Mouse (Mus musculus): Measurements from ENCODE around the gene Nup153. TPM values are rescaled to one million over a fixed set of nuclear protein-coding genes. Genes with fewer than 3 reads are reported as not detected.

Nup153 gene
- polyA plus RNA-seq, 1 experiment from 2014 or later: 8.0 TPM

DNA sequence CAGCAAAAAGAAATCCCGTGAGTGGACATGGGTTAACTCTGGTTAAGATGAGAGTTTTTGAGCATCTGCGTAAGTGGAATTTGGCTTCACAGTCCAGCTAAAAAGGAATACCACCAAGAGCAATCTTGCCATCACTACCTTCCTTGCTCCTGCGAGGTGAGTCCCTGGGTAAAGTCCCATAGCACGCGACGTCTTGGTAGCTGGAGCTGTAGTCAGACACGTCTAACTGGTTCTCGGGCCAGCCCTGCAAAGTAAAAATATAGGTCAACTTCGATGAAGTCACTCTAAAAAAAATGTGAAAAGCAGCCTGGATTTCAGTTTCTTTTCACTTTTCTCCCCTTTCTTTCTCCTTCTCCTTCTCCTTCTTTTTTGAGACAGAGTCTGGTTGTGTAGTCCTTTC is 35.5 kb upstream of the Nup153 start:
- DNase-seq (no peak), ATAC-seq (no peak)
- Histone ChIP-seq H3K36me3 (replicated peaks; ENCODE audit: insufficient read depth, low read length) (0 out of 2 replicates have a peak, but pooled peaks cover 11% of the 10 kb centered on the region), H3K4me1 (ENCODE audit: insufficient read depth) (no peaks in the 10 kb centered on the region), H3K9me3 (ENCODE audit: low read length) (no peaks in the 10 kb centered on the region), H3K27ac (ENCODE audit: low read depth) (no peak overlapping the region), H3K4me2 (ENCODE audit: low read depth, low read length) (no peak overlapping the region), H3K9ac (replicated peaks) (no peak overlapping the region), H3K27me3 (ENCODE audit: insufficient read depth, low read length) (no peaks in the 10 kb centered on the region), H3K4me3 (ENCODE audit: low read depth, low read length) (no peak overlapping the region)
- no peak for TF ChIP-seq EP300 (IDR thresholded peaks at IDR 0.05; ENCODE audit: low read depth)
- no peak for TF ChIP-seq CTCF (IDR thresholded peaks at IDR 0.05; ENCODE audit: low read depth)
- 88% methylated on average over 9 of the region's 9 CpGs for WGBS (ENCODE audit: insufficient replicate concordance)

GRCm38 (mm10) chr13:46760921-46761320 is 33.2 kb upstream of the Nup153 start:
- DNase-seq (no peak), ATAC-seq (no peak)
- 78% methylated on average over 6 of the region's 6 CpGs for WGBS (ENCODE audit: insufficient replicate concordance)
- Histone ChIP-seq H3K9ac (replicated peaks) (no peak overlapping the region), H3K27ac (ENCODE audit: low read depth) (no peak overlapping the region), H3K36me3 (replicated peaks; ENCODE audit: insufficient read depth, low read length) (0 out of 2 replicates have a peak, but pooled peaks cover 11% of the 10 kb centered on the region), H3K9me3 (ENCODE audit: low read length) (no peaks in the 10 kb centered on the region), H3K4me1 (ENCODE audit: insufficient read depth) (no peaks in the 10 kb centered on the region), H3K4me3 (ENCODE audit: low read depth, low read length) (no peak overlapping the region), H3K4me2 (ENCODE audit: low read depth, low read length) (no peak overlapping the region), H3K27me3 (ENCODE audit: insufficient read depth, low read length) (no peaks in the 10 kb centered on the region)
- TF ChIP-seq EP300 (IDR thresholded peaks at IDR 0.05; ENCODE audit: low read depth): no peak
- TF ChIP-seq CTCF (IDR thresholded peaks at IDR 0.05; ENCODE audit: low read depth): no peak

DNA sequence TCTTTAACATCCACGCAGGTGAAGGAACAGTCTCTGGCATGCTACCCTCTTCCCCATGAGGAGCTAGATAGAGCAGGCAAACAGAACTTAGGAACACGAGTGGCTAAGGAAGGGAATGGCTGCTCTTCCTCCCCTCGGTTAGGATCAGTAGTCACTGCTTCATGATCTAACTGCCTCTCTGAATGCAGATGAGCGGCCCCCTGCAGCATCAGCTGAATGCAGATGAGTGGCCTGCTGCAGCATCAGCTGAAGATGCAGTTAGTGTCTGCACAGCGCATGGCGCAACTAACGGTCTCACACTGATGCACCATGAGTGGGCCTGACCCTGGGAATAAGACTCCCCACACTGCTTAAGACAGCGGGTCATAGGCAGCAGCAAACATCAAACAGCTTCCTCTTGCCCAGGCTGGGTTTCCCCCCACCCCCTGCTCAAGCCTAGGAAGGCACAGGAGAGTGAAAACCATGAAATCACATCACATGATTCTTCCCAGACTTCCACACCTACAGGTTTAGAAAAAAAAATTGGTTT is 31.6 kb upstream of the Nup153 start:
- Histone ChIP-seq H3K36me3 (replicated peaks; ENCODE audit: insufficient read depth, low read length) (0 out of 2 replicates have a peak, but pooled peaks cover 9% of the 10 kb centered on the region), H3K27me3 (ENCODE audit: insufficient read depth, low read length) (no peaks in the 10 kb centered on the region), H3K4me3 (ENCODE audit: low read depth, low read length) (no peak overlapping the region), H3K4me1 (ENCODE audit: insufficient read depth) (no peaks in the 10 kb centered on the region), H3K9me3 (ENCODE audit: low read length) (no peaks in the 10 kb centered on the region), H3K27ac (ENCODE audit: low read depth) (no peak overlapping the region), H3K4me2 (ENCODE audit: low read depth, low read length) (no peak overlapping the region), H3K9ac (replicated peaks) (no peak overlapping the region)
- TF ChIP-seq EP300 (IDR thresholded peaks at IDR 0.05; ENCODE audit: low read depth) (no peak), CTCF (IDR thresholded peaks at IDR 0.05; ENCODE audit: low read depth) (no peak)
- DNase-seq (no peak), ATAC-seq (no peak)
- WGBS (ENCODE audit: insufficient replicate concordance): 83% methylated on average over 8 of the region's 8 CpGs

DNA sequence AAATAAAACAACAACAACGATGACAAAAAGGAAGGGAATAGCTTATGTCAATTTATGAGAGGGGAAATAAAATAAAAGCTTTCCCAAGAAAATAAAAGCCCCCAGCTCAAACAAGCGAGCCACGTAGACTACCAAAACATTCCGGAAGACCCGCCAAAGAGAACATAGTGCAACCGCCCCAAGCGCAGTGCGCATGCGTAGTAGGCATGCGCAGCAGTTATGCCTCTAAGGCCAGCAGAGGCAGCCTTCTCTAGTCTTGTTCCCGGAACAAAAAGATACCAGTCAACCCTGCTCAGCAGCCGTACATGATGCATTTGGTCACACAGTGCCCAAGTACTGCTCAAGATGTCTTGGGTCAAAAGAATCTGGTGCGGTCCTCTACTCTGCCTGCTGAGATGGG is 30.9 kb upstream of the Nup153 start:
- 93% methylated on average over 13 of the region's 13 CpGs for WGBS (ENCODE audit: insufficient replicate concordance)
- Histone ChIP-seq H3K9me3 (ENCODE audit: low read length) (no peaks in the 10 kb centered on the region), H3K4me3 (ENCODE audit: low read depth, low read length) (no peak overlapping the region), H3K4me2 (ENCODE audit: low read depth, low read length) (no peak overlapping the region), H3K36me3 (replicated peaks; ENCODE audit: insufficient read depth, low read length) (0 out of 2 replicates have a peak, but pooled peaks cover 9% of the 10 kb centered on the region), H3K9ac (replicated peaks) (no peak overlapping the region), H3K4me1 (ENCODE audit: insufficient read depth) (no peaks in the 10 kb centered on the region), H3K27ac (ENCODE audit: low read depth) (no peak overlapping the region), H3K27me3 (ENCODE audit: insufficient read depth, low read length) (no peaks in the 10 kb centered on the region)
- no peak for DNase-seq
- no peak for ATAC-seq
- no peak for TF ChIP-seq CTCF (IDR thresholded peaks at IDR 0.05; ENCODE audit: low read depth)
- no peak for TF ChIP-seq EP300 (IDR thresholded peaks at IDR 0.05; ENCODE audit: low read depth)

DNA sequence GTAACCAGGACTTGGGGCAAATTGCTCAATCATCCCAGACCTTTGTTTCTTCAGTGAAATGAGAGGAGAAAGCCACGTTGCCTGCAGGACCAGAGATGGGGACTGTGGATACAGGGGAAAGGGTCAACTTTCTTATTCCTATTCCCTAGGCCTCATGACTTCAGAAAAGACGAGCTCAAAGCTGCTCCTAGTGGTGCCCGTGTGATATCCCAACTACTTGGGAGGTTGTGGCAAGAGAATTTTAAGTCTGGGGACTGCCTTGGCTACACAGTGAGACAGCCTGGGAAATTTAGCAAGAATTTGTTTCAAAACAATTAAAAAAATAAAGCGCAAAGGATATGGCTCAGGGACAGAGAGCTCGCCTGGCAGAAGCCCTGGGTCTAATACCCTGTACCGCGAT is 30.2 kb upstream of the Nup153 start:
- 83% methylated on average over 7 of the region's 7 CpGs for WGBS (ENCODE audit: insufficient replicate concordance)

DNA sequence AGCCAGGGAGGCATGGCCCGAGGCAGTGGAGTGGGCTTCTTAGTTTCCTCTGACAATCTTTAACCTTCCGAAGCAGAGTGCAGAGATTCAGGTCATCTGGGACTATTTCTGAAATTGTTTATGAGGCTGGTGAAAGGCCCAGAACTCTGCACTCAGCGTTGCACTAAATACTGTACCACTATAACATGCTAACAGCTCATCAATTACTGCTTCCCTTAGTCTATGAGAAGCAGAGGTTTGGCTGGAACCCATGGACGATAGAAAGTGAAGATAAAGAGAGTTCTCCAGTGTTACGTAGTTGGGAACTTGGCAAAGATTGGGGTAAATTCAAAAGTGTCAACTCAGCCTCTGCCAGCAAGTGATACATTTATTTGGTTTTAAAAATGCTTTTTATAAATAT is 25.6 kb upstream of the Nup153 start:
- TF ChIP-seq CTCF (IDR thresholded peaks at IDR 0.05; ENCODE audit: low read depth) (no peak), EP300 (IDR thresholded peaks at IDR 0.05; ENCODE audit: low read depth) (no peak)
- Histone ChIP-seq H3K36me3 (replicated peaks; ENCODE audit: insufficient read depth, low read length) (peaks cover 2% of the 10 kb centered on the region), H3K9me3 (ENCODE audit: low read length) (no peaks in the 10 kb centered on the region), H3K27ac (ENCODE audit: low read depth) (no peak overlapping the region), H3K9ac (replicated peaks) (no peak overlapping the region), H3K4me2 (ENCODE audit: low read depth, low read length) (no peak overlapping the region), H3K27me3 (ENCODE audit: insufficient read depth, low read length) (no peaks in the 10 kb centered on the region), H3K4me1 (ENCODE audit: insufficient read depth) (no peaks in the 10 kb centered on the region), H3K4me3 (ENCODE audit: low read depth, low read length) (no peak overlapping the region)
- ATAC-seq (no peak), DNase-seq (no peak)
- 67% methylated on average over 5 of the region's 5 CpGs for WGBS (ENCODE audit: insufficient replicate concordance)

More for the DNA sequence above, 30.2 kb upstream of the Nup153 start:
- 0 out of 2 replicates have a peak, but pooled peaks cover 9% of the 10 kb centered on the region for H3K36me3 ChIP-seq (replicated peaks; ENCODE audit: insufficient read depth, low read length)
- no peaks in the 10 kb centered on the region for H3K4me1 ChIP-seq (ENCODE audit: insufficient read depth)
- no peaks in the 10 kb centered on the region for H3K9me3 ChIP-seq (ENCODE audit: low read length)
- no peak overlapping the region for H3K4me3 ChIP-seq (ENCODE audit: low read depth, low read length)
- no peak overlapping the region for H3K27ac ChIP-seq (ENCODE audit: low read depth)
- H3K9ac ChIP-seq (replicated peaks): no peak overlapping the region
- no peak for TF ChIP-seq EP300 (IDR thresholded peaks at IDR 0.05; ENCODE audit: low read depth)
- no peak for TF ChIP-seq CTCF (IDR thresholded peaks at IDR 0.05; ENCODE audit: low read depth)
- H3K4me2 ChIP-seq (ENCODE audit: low read depth, low read length): no peak overlapping the region
- no peaks in the 10 kb centered on the region for H3K27me3 ChIP-seq (ENCODE audit: insufficient read depth, low read length)
- DNase-seq: no peak
- no peak for ATAC-seq

Data from liver, postnatal 0 days (tissue).